Mouse (Mus musculus) lung, embryonic 14.5 days (tissue): Measurements from ENCODE around the gene Ccdc150. TPM values are rescaled to one million over a fixed set of nuclear protein-coding genes. Genes with fewer than 3 reads are reported as not detected.

Experiments used
- ATAC-seq: fragments of 200-750 bp; cut with Nextera tagmentation; 2 replicates; pipeline ENCODE4 v1.8.0; 2017; ENCODE audit warnings: mild to moderate bottlenecking, moderate TSS enrichment, moderate library complexity; ENCODE audit not compliant: insufficient read depth
- DNase-seq: peaks from one replicate; pipeline ENCODE4 v3.0.0-alpha.2; 2015
- H3K27ac ChIP-seq: fragments of 300-500 bp; sonication (generic); 2 replicates; pipeline ENCODE4 v1.5.1; 2014; ENCODE audit warnings: low read depth, mild to moderate bottlenecking, moderate library complexity
- H3K27me3 ChIP-seq: fragments of 300-500 bp; sonication (generic); 2 replicates; pipeline ENCODE4 v1.6.1; 2014; ENCODE audit warnings: low read length, control low read depth; ENCODE audit not compliant: insufficient read depth
- H3K36me3 ChIP-seq: fragments of 300-500 bp; sonication (generic); 2 replicates; pipeline ENCODE4 v1.6.1; 2014; ENCODE audit warnings: control low read depth; ENCODE audit not compliant: insufficient read depth
- H3K4me1 ChIP-seq: fragments of 300-500 bp; sonication (generic); 2 replicates; pipeline ENCODE4 v1.6.1; 2014; ENCODE audit warnings: antibody characterized with exemption, control low read depth; ENCODE audit not compliant: insufficient read depth
- H3K4me2 ChIP-seq: fragments of 300-500 bp; sonication (generic); 2 replicates; pipeline ENCODE4 v1.6.1; 2014; ENCODE audit warnings: mild to moderate bottlenecking
- H3K4me3 ChIP-seq: fragments of 300-500 bp; sonication (generic); 2 replicates; pipeline ENCODE4 v1.5.1; 2014; ENCODE audit warnings: low read depth, low read length
- H3K9ac ChIP-seq: fragments of 300-500 bp; sonication (generic); 2 replicates; pipeline ENCODE4 v1.6.1; 2014
- H3K9me3 ChIP-seq: fragments of 300-500 bp; sonication (generic); 2 replicates; pipeline ENCODE4 v1.6.1; 2016; ENCODE audit warnings: low read depth, low read length, control low read depth
- CTCF ChIP-seq: IDR thresholded peaks from 2 replicates; pipeline ENCODE4 v1.5.1; 2016; ENCODE audit warnings: antibody characterized with exemption, low read depth
- WGBS: fragments of 180-500 bp; shearing (Covaris S2); extraction: QIAGEN DNeasy Blood & Tissue Kit; methylation state at CpG from one replicate; pipeline ENCODE4 v1.1.7; 2014; 5-methylcytosine and 5-hydroxymethylcytosine counted together
- polyA plus RNA-seq: library from polyadenylated mRNA; unstranded; fragments of >200 nt; fragmentation: Nextera tagmentation; extraction: Ambion mirVana; gene quantifications from 2 replicates; pipeline ENCODE4 v1.2.1, GENCODE M21; 2014

Gene Ccdc150
- polyA plus RNA-seq: 0.25 and 0.65 TPM in 2 replicates

DNA sequence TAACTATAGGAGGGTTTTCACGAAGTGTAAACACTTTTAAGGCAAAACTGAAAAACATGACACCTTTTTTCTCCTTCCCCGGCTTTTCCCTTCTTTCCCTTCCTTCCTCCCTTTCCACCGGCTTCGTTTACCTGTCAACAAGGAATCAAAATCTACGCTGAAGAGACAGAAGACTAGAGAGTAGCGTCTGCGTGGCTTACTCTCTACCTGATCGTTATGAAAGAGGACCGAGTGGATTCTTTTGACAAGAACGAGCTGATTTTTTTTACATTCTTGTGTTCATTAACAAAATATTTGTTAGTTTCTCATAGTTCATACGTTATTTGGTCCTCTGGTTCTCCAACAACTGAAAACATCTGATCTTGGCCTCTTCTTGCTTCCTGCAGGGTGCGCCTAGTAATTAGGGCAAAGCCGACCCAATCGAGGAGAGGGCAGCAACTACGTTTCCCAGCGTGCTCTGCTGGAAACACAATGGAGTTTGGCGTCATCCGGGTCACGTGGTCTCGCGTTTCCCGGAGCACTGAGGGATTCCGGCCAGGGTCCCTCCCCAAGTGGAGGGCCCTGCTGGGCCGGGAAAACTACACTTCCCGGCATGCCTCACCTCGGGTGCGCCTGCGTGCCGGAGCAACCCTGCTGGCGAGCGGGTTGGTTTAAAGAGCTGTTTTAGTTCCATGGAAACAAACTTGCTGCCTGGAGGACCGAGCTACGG is at the start of gene Ccdc150:
TSS of gene Ccdc150 (plus strand) at position 526 of the 709 bp plus-strand sequence.
- WGBS: 18% methylated on average over 33 of the region's 33 CpGs
- peak; percentile 32; the same call in 1 of the 2 replicates for TF ChIP-seq CTCF
- peak within 1 kb of the TSS; percentile 65 for H3K9ac ChIP-seq
- peak within 1 kb of the TSS; percentile 54 for H3K4me3 ChIP-seq
- H3K36me3 ChIP-seq: no peaks in the 10 kb centered on the region
- peak; percentile 100 for ATAC-seq
- DNase-seq: peak; percentile 99
- no peaks in the 10 kb centered on the region for H3K27me3 ChIP-seq
- H3K4me2 ChIP-seq: peak within 1 kb of the TSS; percentile 76
- no peaks in the 10 kb centered on the region for H3K4me1 ChIP-seq
- no peaks in the 10 kb centered on the region for H3K9me3 ChIP-seq
- H3K27ac ChIP-seq: no peak within 1 kb of the TSS

DNA sequence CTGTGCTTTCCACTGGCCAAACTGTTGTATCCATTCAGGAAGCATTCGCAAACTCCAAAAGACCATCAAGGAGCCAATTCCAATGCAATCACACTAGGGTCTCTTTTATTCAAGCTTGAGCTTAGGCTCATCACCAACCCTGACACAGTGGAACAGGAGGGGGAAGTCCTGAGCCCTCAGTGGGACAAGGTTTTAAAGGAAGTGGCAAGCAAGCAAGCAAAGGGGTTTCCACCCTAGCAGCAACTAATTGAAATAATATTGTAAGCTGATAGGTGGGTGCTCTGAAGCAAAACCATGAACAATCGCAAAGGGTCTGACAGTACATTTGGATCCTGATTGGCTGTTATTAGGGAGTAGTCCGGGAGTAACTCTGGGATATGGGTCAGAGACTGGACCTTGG is 30.2 kb upstream of the Ccdc150 start:
- Histone ChIP-seq H3K27ac (no peak overlapping the region), H3K4me3 (no peak overlapping the region), H3K27me3 (no peaks in the 10 kb centered on the region), H3K9me3 (no peaks in the 10 kb centered on the region), H3K36me3 (no peaks in the 10 kb centered on the region), H3K4me2 (no peak overlapping the region), H3K9ac (no peak overlapping the region), H3K4me1 (no peaks in the 10 kb centered on the region)
- TF ChIP-seq CTCF: no peak
- 94% methylated on average over 3 of the region's 3 CpGs for WGBS
- no peak for ATAC-seq
- no peak for DNase-seq

DNA sequence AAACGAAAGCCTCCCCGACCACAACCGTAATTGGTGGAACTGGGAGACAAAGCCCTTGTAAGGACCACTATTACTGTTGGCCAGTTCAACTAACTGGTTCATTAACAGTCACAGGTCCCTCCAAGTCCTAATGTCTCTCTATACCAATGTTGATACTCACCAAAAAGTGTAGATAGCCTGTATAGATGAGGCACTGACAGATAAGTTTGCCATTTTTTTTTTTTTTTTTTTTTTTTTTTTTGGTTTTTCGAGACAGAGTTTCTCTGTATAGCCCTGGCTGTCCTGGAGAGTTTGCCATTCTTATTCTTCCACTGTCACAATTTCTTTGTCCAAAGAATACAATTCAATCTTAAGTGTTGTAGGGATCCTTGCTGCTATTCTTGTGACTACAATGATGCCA is 7.8 kb upstream of the Ccdc150 start:
- Histone ChIP-seq H3K9me3 (no peaks in the 10 kb centered on the region), H3K4me1 (no peaks in the 10 kb centered on the region), H3K27ac (no peak overlapping the region), H3K27me3 (no peaks in the 10 kb centered on the region), H3K4me3 (no peak overlapping the region), H3K4me2 (no peak overlapping the region), H3K9ac (no peak overlapping the region), H3K36me3 (no peaks in the 10 kb centered on the region)
- DNase-seq (no peak), ATAC-seq (no peak)
- 91% methylated on average over 4 of the region's 4 CpGs for WGBS
- TF ChIP-seq CTCF: no peak

DNA sequence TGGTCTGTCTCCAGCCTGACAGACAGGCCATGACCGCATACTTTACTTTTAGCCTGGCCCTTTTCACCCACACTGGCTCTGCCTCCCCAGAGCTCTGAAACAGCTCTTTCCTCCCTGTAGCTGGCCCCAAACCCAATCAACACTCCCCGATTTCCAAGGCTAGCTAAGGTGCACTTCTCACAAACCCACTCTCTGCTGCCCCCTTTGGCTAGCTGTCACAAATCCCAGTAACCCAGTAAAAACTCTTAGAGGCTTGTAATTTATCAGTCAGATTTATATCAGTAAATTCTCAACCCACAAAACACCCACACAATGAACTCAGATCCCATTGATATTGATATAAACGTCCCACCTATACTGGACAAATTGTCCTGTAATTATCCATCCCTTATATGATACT is 25.1 kb downstream of the Ccdc150 start:
- ATAC-seq (no peak), DNase-seq (no peak)
- WGBS: 50% methylated on average over 3 of the region's 3 CpGs
- Histone ChIP-seq H3K27me3 (no peaks in the 10 kb centered on the region), H3K36me3 (no peaks in the 10 kb centered on the region), H3K9me3 (no peaks in the 10 kb centered on the region), H3K4me1 (no peaks in the 10 kb centered on the region), H3K27ac (no peak overlapping the region), H3K4me2 (no peak overlapping the region), H3K9ac (no peak overlapping the region), H3K4me3 (no peak overlapping the region)
- 0 out of 2 replicates have a peak, but pooled peaks have one; percentile 4 for TF ChIP-seq CTCF

DNA sequence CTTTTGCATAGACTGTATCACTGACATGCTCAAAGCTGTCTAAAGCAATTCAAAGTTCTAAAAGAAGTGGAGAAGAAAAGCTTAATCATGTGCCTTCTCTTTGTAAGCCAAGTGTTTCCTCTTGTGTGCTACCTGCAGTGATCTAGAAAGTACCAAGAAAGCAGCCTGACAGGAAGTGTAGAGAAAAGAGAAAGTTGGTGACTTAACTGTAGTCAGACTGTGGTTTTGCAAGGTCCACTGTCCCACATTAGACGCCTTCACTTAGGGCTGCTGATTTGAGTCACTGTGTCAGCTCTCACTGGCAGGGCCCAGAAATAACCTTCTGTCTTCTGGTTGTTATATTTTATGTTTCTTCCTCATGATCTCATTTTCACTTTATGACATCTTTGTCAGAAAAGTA is 29.1 kb downstream of the Ccdc150 start:
- H3K9me3 ChIP-seq: no peaks in the 10 kb centered on the region
- DNase-seq (no peak), ATAC-seq (no peak)
- 71% methylated on average over 1 of the region's 1 CpGs for whole genome bisulfite sequencing
- H3K27me3 ChIP-seq: no peaks in the 10 kb centered on the region
- no peak overlapping the region for H3K4me2 ChIP-seq
- no peaks in the 10 kb centered on the region for H3K4me1 ChIP-seq
- no peak overlapping the region for H3K9ac ChIP-seq
- TF ChIP-seq CTCF: no peak
- H3K4me3 ChIP-seq: no peak overlapping the region
- no peaks in the 10 kb centered on the region for H3K36me3 ChIP-seq
- no peak overlapping the region for H3K27ac ChIP-seq

DNA sequence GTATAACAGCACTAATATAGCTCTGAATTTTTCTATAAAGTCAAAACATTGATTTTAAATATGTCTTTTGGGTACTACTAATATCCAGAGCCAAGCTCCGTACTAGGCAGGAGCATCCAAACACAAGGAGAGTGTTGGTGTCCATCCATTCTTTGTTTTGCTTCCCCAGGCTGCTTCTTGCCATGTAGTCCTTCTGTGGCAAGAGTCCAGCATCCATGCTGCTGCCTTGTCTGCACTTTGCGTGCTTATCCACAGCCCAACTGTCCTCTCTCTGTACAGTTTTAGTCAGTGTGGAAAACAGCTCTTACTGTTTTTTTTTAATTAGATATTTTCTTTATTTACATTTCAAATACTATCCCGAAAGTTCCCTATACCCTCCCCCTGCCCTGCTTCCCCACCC is 30.2 kb downstream of the Ccdc150 start:
- 78% methylated on average over 3 of the region's 3 CpGs for WGBS
- no peaks in the 10 kb centered on the region for H3K27me3 ChIP-seq
- no peak for TF ChIP-seq CTCF
- no peaks in the 10 kb centered on the region for H3K4me1 ChIP-seq
- no peaks in the 10 kb centered on the region for H3K9me3 ChIP-seq
- no peak overlapping the region for H3K9ac ChIP-seq
- H3K27ac ChIP-seq: no peak overlapping the region
- H3K4me3 ChIP-seq: no peak overlapping the region
- no peaks in the 10 kb centered on the region for H3K36me3 ChIP-seq
- no peak for ATAC-seq
- DNase-seq: no peak
- no peak overlapping the region for H3K4me2 ChIP-seq

DNA sequence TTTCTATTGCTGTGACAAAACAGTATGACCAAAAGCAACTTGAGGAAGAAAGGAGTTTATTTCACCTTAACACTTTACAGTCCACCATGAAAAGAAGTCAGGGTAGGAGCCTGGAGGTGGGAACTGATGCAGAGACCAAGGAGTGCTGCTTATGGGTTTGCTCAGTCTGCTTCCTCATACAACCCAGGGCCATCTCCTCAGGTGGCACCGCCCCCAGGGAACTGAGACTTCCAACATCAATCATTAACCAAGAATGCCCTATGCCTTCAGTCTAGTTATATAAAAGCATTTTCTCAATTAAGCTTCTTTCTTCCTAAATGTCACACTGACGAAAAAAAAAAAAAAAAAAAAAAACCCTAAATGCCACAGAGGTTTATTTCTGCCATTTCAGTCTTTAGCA is 55.9 kb downstream of the Ccdc150 start:
- ATAC-seq (no peak), DNase-seq (no peak)
- WGBS: 41% methylated on average over 2 of the region's 2 CpGs
- H3K27ac ChIP-seq: no peak overlapping the region
- H3K27me3 ChIP-seq: no peaks in the 10 kb centered on the region
- H3K9ac ChIP-seq: no peak overlapping the region
- no peak overlapping the region for H3K4me3 ChIP-seq
- H3K9me3 ChIP-seq: no peaks in the 10 kb centered on the region
- TF ChIP-seq CTCF: no peak
- H3K4me2 ChIP-seq: no peak overlapping the region
- no peaks in the 10 kb centered on the region for H3K36me3 ChIP-seq
- H3K4me1 ChIP-seq: no peaks in the 10 kb centered on the region
